Mouse (Mus musculus) embryonic fibroblast, embryonic 13.5 days (primary cell): ENCODE results near the gene Ccnl1. TPM values are rescaled to one million over a fixed set of nuclear protein-coding genes. Genes with fewer than 3 reads are reported as not detected.

Experiments
- H3K27ac ChIP-seq: 2 replicates; pipeline ENCODE4 v1.5.1; 2012; ENCODE audit warnings: low read length, control low read depth, inconsistent platforms; ENCODE audit not compliant: insufficient read depth
- H3K4me1 ChIP-seq: 2 replicates; pipeline ENCODE4 v1.6.1; 2011; ENCODE audit warnings: low read length; ENCODE audit not compliant: control insufficient read depth, insufficient read depth
- H3K4me3 ChIP-seq: 2 replicates; pipeline ENCODE4 v1.5.1; 2011; ENCODE audit warnings: mild to moderate bottlenecking, control low read depth, low read length; ENCODE audit not compliant: insufficient read depth
- CTCF ChIP-seq: IDR thresholded peaks from 2 replicates; pipeline ENCODE4 v1.5.1; 2011; ENCODE audit warnings: mild to moderate bottlenecking, control low read depth, low read length, moderate library complexity, borderline replicate concordance; ENCODE audit not compliant: insufficient read depth
- POLR2A ChIP-seq: IDR thresholded peaks from 2 replicates; pipeline ENCODE4 v1.6.1; 2011; ENCODE audit warnings: low read depth, mild to moderate bottlenecking, control low read depth, low read length, moderate library complexity
- polyA plus RNA-seq: library from polyadenylated mRNA; stranded (reverse); fragments of >200 nt; gene quantifications from 2 replicates; pipeline ENCODE4 v1.2.4, GENCODE M21; 2011; ENCODE audit warnings: low read depth; ENCODE audit not compliant: missing spikeins, insufficient read length

Ccnl1 gene
- polyA plus RNA-seq, 1 experiment: 115 TPM

DNA sequence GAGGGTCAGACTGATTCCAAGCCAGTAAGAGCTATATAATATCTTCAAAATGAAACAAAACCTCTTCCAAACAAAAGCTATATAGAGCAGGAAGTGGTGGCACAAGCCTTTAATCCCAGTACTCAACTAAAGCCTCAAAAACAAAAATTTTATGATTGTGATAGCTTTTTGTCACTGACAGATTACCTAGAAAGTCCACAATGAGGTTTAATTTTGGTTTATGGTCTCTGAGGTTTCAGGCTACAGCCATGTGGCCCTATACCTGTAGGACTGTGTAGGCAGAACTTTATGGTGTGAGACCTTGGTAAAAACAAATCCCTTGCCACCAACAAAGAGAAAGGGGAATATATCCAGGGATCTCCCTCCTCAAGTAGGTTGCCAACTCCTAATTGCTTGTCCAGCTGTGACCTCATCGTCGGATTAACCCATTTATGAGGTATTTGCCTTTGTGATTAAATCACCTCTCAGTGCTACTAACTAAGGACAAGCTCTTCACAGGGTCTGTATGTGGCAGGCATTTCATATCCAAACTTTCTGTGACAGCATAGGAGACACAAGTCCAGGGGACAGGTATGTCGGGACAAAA lies 1.5 kb upstream of the Ccnl1 start:
- Histone ChIP-seq H3K4me3 (0 out of 2 replicates have a peak overlapping the region, but pooled peaks have one; percentile 60), H3K27ac (peak overlapping the region; percentile 94), H3K4me1 (peaks cover 5% of the 10 kb centered on the region)
- TF ChIP-seq CTCF (no peak), POLR2A (no peak)

DNA sequence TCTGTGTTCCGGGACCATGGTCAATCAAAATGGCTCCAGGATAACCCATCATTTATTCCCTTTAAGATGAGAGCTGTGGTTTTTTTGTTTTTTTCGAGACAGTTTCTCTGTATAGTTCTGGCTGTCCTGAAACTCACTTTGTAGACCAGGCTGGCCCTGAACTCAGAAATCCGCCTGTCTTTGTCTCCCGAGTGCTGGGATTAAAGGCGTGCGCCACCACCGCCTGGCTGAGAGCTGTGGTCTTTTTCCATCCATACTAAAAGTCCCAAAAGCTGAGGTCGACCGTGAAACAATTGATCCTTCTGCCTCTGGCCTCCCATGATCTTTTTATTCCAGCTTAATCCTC lies 764 bp upstream of the Ccnl1 start:
- H3K4me3 ChIP-seq: peak overlapping the region; percentile 60
- peaks cover 6% of the 10 kb centered on the region for H3K4me1 ChIP-seq
- H3K27ac ChIP-seq: peak overlapping the region; percentile 94
- no peak for TF ChIP-seq CTCF
- no peak for TF ChIP-seq POLR2A

DNA sequence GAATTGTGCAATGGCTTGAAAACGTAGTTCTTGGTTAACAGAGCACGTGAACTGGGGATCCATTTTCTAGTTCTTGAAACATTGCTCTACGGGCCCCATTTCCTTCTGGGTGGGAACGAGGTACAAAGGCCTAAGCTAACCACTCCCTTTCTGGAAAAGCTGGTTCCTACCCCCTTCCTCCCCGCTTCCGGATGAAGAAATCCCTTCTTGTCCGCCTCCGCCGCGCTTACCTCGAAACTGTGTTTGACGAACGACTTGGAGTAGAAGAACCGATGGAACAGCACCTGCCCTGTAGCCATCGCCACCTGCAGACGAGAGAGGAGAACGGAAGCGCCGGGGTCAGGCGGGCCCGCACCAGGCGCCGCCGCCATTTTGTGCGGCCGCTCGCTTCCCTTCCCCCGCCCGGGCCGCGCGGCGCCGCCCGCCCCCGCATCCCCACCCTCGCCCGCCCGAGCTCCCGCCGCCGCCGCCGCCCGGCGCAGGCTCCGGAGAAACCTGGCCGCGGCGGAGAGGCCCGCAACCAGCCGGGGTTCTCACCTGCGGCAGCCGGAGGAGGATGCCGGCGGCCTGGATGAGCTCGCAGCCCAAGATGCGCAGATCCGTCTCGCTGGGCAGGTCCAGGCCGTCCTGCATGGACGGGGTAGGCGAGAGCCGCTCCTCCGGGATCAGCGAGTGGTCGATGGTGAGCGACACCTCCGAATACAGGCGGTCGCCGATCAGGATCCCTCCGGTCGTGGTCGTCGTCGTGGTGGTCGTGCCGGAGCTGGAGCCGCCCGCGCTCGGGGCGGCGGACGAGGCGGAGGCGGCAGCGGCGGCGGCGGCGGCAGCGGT lies 563 bp downstream of the Ccnl1 start:
- Histone ChIP-seq H3K4me1 (peaks cover 6% of the 10 kb centered on the region), H3K4me3 (peak overlapping the region; percentile 75), H3K27ac (peak overlapping the region; percentile 97)
- TF ChIP-seq CTCF: no peak
- peak; percentile 43; the same call in 1 of the 2 replicates for TF ChIP-seq POLR2A

DNA sequence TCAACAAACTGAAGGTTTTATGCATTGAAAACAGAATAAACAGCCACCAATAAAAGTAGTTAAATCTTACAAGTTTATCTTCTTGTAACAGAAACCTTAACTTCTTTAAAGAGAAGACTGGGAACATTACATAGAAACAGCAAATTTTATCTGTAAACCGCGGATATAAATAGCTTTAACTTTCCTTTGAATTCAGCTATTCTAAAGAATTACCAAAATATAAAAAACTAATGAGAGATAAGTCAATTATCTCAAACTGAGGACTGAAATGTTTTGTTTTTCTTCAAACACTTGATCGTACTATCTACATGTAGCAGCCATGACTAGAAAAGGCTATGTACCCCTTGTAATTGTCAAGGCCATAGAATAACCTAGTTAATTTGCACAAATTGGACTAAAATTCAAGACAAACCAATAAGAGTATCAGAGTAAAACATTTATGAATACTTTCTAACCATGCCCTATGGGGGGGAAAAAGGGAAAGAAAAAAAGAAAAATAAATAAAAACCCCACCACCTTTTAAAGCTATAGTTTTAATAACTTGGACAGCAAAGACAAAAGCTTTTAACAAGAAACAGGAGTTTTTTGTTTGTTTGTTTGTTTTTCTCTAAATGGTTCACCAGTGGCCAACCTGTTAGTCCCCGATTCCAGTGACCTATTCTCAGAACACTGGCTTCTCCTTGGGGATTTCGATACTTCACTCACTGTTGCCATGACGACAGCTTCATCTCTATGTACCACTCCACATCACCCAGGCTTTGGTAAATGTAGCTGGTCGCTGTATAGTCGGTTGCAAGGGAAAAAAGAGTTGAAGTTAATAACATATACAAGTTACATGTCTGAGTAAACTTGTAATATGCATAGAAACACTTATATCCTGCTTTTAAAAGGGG lies 3.3 kb downstream of the Ccnl1 start:
- no peak for TF ChIP-seq POLR2A
- TF ChIP-seq CTCF: no peak
- Histone ChIP-seq H3K4me3 (peak overlapping the region; percentile 42), H3K4me1 (peaks cover 9% of the 10 kb centered on the region), H3K27ac (no peak overlapping the region)

DNA sequence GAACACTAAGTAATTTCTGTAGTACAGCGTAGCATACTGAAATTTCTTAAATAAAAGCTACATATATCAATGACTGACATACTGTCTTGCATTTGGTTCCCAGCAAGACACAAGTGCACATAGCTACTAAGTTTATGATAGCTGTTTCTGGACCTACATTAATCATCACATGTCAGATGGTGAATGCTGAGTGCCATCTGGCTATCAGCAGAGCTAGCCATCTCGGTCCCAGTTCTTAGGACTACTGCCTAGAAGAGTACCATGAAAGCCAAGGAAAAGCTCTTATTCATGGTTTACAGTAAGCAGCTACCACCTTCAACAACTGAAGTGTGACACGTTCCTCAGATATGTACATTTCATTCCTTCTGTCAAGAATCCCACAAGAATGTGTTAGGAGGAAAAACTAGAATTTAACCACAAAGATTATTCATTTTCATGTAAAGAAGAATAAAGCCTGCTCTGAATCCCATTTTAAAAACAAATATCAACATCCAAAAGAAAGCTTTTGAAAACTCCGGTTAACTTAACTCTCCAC lies 7.2 kb downstream of the Ccnl1 start:
- Histone ChIP-seq H3K4me1 (peaks cover 7% of the 10 kb centered on the region), H3K4me3 (no peak overlapping the region), H3K27ac (peak overlapping the region; percentile 61; the same call in 1 of the 2 replicates)
- TF ChIP-seq POLR2A (no peak), CTCF (no peak)

DNA sequence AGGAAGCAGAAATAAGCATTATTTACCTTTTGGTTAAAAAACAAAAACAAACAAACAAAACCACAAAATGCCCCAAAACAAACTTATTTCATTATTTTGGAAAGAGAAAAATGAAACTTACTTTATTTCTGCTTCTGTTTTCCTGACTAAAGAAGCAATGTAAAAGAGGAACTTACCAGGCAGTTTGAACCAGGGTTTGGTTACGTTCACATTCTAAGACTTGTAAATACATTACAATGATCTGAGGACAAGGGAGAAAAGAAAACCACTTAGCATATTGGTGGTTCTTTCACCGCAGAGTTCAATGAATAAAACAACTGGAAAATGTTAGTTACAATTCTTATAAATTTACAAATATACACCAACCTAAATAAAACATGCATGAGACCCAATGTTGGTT lies 7.7 kb downstream of the Ccnl1 start:
- Histone ChIP-seq H3K4me1 (peaks cover 7% of the 10 kb centered on the region), H3K27ac (no peak overlapping the region), H3K4me3 (no peak overlapping the region)
- no peak for TF ChIP-seq CTCF
- TF ChIP-seq POLR2A: no peak

DNA sequence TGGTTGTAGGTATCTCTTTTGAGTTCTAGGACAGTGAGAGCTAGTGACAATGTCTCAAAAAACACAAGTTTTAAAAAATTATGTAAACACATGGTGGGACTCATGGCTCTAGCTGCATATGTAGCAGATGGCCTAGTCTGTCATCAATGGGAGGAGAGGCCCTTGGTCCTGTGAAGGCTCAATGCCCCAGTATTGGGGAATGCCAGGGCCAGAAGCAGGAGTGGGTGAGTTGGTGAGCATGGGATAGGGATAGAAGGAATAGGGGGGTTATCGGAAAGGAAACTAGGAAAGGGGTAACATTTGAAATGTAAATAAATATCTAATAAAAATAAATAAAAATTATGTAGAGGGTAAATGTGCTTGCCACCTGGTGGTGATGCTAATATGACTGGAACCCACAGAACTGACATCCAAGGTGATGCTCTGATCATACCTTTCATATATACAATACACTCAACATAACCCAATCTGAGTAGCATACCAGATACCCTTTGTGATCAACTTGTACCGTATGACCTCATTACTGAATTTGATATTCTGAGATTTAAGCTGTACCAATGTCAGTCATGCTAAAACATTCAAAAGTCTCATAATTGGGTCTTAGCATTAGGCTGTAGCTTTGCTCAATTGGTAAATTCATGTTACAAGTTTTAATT lies 12.6 kb downstream of the Ccnl1 start:
- TF ChIP-seq POLR2A (no peak), CTCF (no peak)
- H3K27ac ChIP-seq: no peak overlapping the region
- no peak overlapping the region for H3K4me3 ChIP-seq
- no peaks in the 10 kb centered on the region for H3K4me1 ChIP-seq

DNA sequence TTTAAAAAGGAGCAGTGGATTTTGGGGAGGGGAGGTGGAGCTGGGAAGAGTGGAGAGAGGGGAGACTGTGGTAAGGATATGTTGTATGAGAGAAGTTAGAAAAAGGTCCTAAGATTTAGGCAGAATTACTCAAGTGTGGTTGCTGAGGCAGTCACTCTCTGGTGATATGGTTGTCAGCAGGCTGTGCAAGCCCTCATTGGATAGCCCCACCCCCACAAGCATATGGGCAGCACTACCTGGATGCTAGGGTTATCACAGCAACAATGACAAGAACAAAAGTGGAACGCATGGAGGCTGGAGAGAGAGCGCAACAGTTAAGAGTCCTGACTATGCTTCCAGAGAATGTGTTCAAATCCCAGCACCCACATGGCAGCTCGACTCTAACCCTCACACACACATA lies 13.3 kb downstream of the Ccnl1 start:
- Histone ChIP-seq H3K27ac (no peak overlapping the region), H3K4me1 (no peaks in the 10 kb centered on the region), H3K4me3 (no peak overlapping the region)
- TF ChIP-seq POLR2A: no peak
- no peak for TF ChIP-seq CTCF

DNA sequence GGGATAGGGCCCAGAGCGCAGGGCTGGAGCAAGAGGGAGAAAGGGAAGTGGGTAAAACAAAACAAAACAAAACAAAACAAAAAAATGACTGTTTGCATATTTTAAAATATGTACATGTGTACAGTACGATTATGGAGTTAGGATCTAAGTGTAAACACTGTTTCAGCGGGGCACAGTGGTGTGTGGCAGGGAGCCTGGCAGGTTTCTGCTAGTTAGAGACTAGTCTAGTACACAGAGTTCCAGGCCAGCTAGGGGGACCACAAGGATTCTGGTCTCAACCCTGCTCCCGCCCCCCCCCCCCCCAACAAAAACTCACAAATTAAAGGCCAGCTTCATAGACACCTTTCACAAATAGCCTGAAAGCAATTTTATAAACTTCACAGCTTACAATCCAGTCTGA lies 14.6 kb downstream of the Ccnl1 start:
- H3K27ac ChIP-seq: no peak overlapping the region; the same call in 1 of the 2 replicates
- H3K4me3 ChIP-seq: no peak overlapping the region
- H3K4me1 ChIP-seq: no peaks in the 10 kb centered on the region
- TF ChIP-seq POLR2A (no peak), CTCF (no peak)
